Mouse (Mus musculus) megakaryocyte, embryonic 14.5 days (primary cell): ENCODE measurements around the gene Gpc6.

ENCODE experiments used
- FLI1 ChIP-seq: IDR thresholded peaks from 2 replicates; pipeline ENCODE4 v1.6.1; 2012; ENCODE audit warnings: low read length, inconsistent platforms, mixed read lengths
- GATA1 ChIP-seq: IDR thresholded peaks from 3 replicates; pipeline ENCODE4 v1.6.1; 2012; ENCODE audit warnings: mixed read lengths, low read length, inconsistent platforms, borderline replicate concordance

- TF ChIP-seq GATA1 = no peak
- TF ChIP-seq FLI1 = no peak
These were observed 787.2 kb downstream of the Gpc6 start for GRCm38 (mm10) chr14:117712311-117712710.
